Mouse (Mus musculus) liver, embryonic 13.5 days (tissue): ENCODE measurements at regions not wholly inside any gene's neighbourhood (a gene's known extent, or its start where the extent isn't known, plus 50 kb on each side); places are given as distances from the start of the nearest gene placed in this dataset.

Experiments used
- ATAC-seq: fragments of 200-750 bp; cut with Nextera tagmentation; 2 replicates; pipeline ENCODE4 v1.8.0; 2017; ENCODE audit warnings: low read depth, mild to moderate bottlenecking, moderate number of reproducible peaks, moderate library complexity
- DNase-seq: peaks from one replicate; pipeline ENCODE4 v3.0.0; 2022
- H3K27ac ChIP-seq: fragments of 300-500 bp; sonication (generic); 2 replicates; pipeline ENCODE4 v1.5.1; 2015; ENCODE audit warnings: moderate library complexity, mild to moderate bottlenecking, inconsistent platforms
- H3K27me3 ChIP-seq: fragments of 300-500 bp; sonication (generic); 2 replicates; pipeline ENCODE4 v1.6.1; 2015; ENCODE audit warnings: mild to moderate bottlenecking, inconsistent platforms
- H3K36me3 ChIP-seq: fragments of 300-500 bp; sonication (generic); 2 replicates; pipeline ENCODE4 v1.6.1; 2015; ENCODE audit warnings: mild to moderate bottlenecking, inconsistent platforms
- H3K4me1 ChIP-seq: fragments of 300-500 bp; sonication (generic); replicated peaks from 2 replicates; pipeline ENCODE4 v1.6.1; 2015; ENCODE audit warnings: inconsistent platforms
- H3K4me2 ChIP-seq: fragments of 300-500 bp; sonication (generic); 2 replicates; pipeline ENCODE4 v1.6.1; 2015; ENCODE audit warnings: inconsistent platforms, mild to moderate bottlenecking, moderate library complexity
- H3K4me3 ChIP-seq: fragments of 300-500 bp; sonication (generic); replicated peaks from 2 replicates; pipeline ENCODE4 v1.5.1; 2015; ENCODE audit warnings: mild to moderate bottlenecking, inconsistent platforms
- H3K9ac ChIP-seq: fragments of 300-500 bp; sonication (generic); 2 replicates; pipeline ENCODE4 v1.6.1; 2015; ENCODE audit warnings: mild to moderate bottlenecking, inconsistent platforms
- H3K9me3 ChIP-seq: fragments of 300-500 bp; sonication (generic); replicated peaks from 2 replicates; pipeline ENCODE4 v1.6.1; 2016; ENCODE audit warnings: inconsistent platforms
- WGBS: fragments of 180-500 bp; shearing (Covaris S2); methylation state at CpG from one replicate; pipeline ENCODE4 v1.1.7; 2015; ENCODE audit not compliant: insufficient replicate concordance; 5-methylcytosine and 5-hydroxymethylcytosine counted together

DNA sequence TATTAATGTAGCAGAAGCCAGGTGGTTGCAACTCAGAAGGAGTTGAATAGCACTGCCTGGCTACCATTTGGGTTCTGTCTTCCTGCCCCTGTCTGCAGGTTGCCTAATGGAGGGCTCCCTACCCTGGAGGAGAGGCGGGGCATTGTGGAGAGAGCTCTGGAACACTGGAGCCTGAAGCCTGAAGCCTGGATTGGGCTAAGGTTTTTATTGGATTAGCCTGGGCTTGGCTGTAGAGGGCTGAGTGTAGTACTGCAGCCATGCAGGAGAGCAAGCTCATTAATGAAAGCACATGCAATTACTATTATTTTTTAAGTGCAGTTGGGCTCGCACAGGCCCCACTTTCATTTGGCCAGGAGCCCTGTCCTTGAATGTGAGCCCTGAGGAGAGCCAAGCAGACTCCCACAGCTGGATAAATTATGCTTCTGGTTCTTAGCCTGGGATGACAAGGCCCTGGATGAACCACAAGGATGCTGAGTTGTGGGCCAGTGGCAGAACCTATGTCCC is 145.1 kb downstream of the Abhd5 start:
- Histone ChIP-seq H3K27me3 (no peaks in the 10 kb centered on the region), H3K4me2 (no peak overlapping the region), H3K4me1 (no peaks in the 10 kb centered on the region), H3K4me3 (no peak overlapping the region), H3K9me3 (no peaks in the 10 kb centered on the region), H3K9ac (no peak overlapping the region), H3K27ac (no peak overlapping the region), H3K36me3 (no peaks in the 10 kb centered on the region)
- no peak for ATAC-seq
- 64% methylated on average over 2 of the region's 2 CpGs for WGBS
- DNase-seq, result no peak

DNA sequence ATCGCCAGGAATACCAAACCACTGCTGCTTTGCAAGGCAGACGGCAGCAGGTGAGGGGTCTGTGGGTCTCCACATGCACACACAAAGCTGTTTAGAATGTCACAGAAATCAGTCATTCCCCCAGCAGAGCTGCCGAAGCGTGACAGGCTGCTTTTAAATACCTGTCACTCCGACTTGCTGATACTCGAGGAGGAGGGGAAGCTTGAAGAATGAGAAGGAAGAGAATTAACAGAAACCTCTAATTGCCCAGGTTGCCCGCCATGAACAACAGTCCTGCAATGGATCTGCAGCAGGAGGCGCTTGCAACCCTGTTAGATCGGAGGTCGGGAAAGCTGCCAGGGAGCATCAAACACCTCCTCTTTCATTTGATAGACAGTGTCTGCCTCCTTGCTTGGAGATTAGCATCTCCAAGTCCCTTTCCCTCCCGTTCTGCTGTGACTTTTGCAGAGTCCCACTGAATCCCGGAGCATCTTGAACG is 150.5 kb downstream of the Abhd5 start:
- Histone ChIP-seq H3K4me3 (no peak overlapping the region), H3K36me3 (no peaks in the 10 kb centered on the region), H3K27me3 (no peaks in the 10 kb centered on the region), H3K4me2 (no peak overlapping the region), H3K9ac (no peak overlapping the region), H3K4me1 (no peaks in the 10 kb centered on the region), H3K27ac (no peak overlapping the region), H3K9me3 (no peaks in the 10 kb centered on the region)
- 51% methylated on average over 13 of the region's 13 CpGs for WGBS
- ATAC-seq (no peak), DNase-seq (no peak)

DNA sequence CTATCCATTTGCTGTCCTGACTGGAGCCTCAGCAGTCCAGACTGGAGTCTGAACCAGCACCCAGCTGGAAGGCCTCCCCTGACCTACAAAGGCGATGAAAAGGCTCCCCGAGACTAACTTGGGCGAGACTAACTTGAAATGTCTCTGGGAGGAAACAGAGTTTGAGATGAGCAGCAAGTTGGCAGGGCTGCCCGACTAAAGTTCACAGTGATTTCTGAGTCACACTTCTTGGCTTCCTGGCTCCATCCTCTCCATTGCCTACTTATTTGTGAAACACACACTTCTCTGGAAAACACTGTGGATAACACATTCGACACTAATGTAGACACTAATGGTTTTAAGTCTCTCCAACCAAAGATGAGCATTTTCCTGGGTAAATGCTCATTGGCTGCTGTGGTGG is 170.2 kb downstream of the Abhd5 start:
- H3K4me1 ChIP-seq, result no peaks in the 10 kb centered on the region
- no peaks in the 10 kb centered on the region for H3K27me3 ChIP-seq
- WGBS, result 29% methylated on average over 5 of the region's 5 CpGs
- no peak overlapping the region for H3K27ac ChIP-seq
- no peak overlapping the region for H3K4me3 ChIP-seq
- ATAC-seq (no peak), DNase-seq (no peak)
- no peaks in the 10 kb centered on the region for H3K9me3 ChIP-seq
- no peak overlapping the region for H3K4me2 ChIP-seq
- no peak overlapping the region for H3K9ac ChIP-seq
- H3K36me3 ChIP-seq, result no peaks in the 10 kb centered on the region

- WGBS, result 48% methylated on average over 10 of the region's 10 CpGs
- no peak for ATAC-seq
- no peaks in the 10 kb centered on the region for H3K4me1 ChIP-seq
Measured at GRCm38 (mm10) chr9:122525621-122526055, 174.2 kb downstream of the Abhd5 start.

DNA sequence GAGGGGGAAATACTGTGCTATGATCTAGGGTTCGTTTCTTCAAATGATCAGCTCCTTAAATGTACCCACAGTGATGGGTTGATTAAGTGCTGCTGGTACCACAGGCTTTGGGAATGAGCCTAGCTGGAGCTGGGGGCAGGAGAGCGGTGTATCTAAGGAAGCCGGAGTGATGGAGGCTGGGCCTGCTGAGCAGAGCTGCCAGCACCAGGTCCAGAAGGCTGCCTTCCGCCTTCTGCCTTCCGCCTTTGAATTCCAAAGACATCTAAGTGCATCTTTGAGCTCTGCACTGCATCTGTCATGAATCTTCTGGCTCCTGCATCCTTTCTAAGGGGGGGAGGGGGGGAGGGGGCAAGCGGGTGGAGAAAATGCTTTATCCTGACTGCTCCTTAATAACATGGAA is 176.9 kb downstream of the Abhd5 start:
- Histone ChIP-seq H3K27me3 (no peaks in the 10 kb centered on the region), H3K36me3 (no peaks in the 10 kb centered on the region), H3K4me2 (no peak overlapping the region), H3K27ac (no peak overlapping the region), H3K9ac (no peak overlapping the region), H3K4me3 (no peak overlapping the region), H3K4me1 (no peaks in the 10 kb centered on the region), H3K9me3 (no peaks in the 10 kb centered on the region)
- no peak for DNase-seq
- no peak for ATAC-seq
- 60% methylated on average over 6 of the region's 6 CpGs for WGBS

More at GRCm38 (mm10) chr9:122525621-122526055, 174.2 kb downstream of the Abhd5 start:
- Histone ChIP-seq H3K9me3 (no peaks in the 10 kb centered on the region), H3K9ac (no peak overlapping the region), H3K27ac (no peak overlapping the region), H3K36me3 (no peaks in the 10 kb centered on the region), H3K4me3 (no peak overlapping the region), H3K27me3 (no peaks in the 10 kb centered on the region), H3K4me2 (no peak overlapping the region)
- DNase-seq, result no peak

GRCm38 (mm10) chr9:122529721-122530120 is 178.3 kb downstream of the Abhd5 start:
- Histone ChIP-seq H3K4me1 (no peaks in the 10 kb centered on the region), H3K27me3 (no peaks in the 10 kb centered on the region), H3K9me3 (no peaks in the 10 kb centered on the region), H3K4me3 (no peak overlapping the region), H3K27ac (no peak overlapping the region), H3K4me2 (no peak overlapping the region), H3K36me3 (no peaks in the 10 kb centered on the region), H3K9ac (no peak overlapping the region)
- DNase-seq, result no peak
- ATAC-seq, result no peak

- WGBS, result 64% methylated on average over 2 of the region's 2 CpGs
Measured at GRCm38 (mm10) chr9:122531806-122532205, 180.4 kb downstream of the Abhd5 start.

DNA sequence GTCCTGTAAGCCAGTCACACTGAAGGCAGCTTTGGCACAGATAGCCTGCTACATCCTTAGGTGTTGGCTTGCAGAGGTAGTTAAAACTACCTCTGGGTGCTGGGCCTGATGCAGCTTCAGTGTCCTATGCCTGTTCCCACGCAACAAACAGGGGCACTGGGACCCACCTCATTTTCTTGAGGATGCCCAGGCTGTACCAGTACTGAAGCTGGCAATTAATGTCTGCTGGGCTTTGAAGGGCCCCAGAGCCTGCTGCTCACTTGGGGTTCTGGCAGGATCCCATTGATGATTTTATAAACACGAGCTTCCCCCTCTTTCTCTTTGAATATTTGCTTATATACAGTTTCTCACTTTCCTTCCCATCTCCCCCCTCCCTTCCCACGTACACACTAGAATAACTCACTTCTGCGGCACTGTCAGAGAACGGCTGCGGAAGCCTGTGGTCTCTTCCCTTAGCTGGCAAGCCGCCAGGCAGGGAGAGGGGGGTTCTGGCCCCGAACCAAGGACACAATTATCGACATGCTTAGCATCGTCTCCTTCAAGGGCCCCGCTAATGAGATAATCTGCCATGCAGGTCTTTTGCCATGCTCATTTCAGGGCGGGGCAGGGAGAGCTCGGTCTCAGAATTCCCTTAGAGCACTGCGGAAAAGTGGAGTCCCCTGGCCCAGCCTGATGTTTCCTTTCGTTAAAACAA is 182.9 kb downstream of the Abhd5 start:
- Histone ChIP-seq H3K4me1 (no peaks in the 10 kb centered on the region), H3K27ac (no peak overlapping the region), H3K4me2 (no peak overlapping the region), H3K4me3 (no peak overlapping the region), H3K9ac (no peak overlapping the region), H3K9me3 (no peaks in the 10 kb centered on the region), H3K27me3 (no peaks in the 10 kb centered on the region), H3K36me3 (no peaks in the 10 kb centered on the region)
- WGBS, result 48% methylated on average over 15 of the region's 15 CpGs
- ATAC-seq, result no peak
- no peak for DNase-seq

More at GRCm38 (mm10) chr9:122531806-122532205, 180.4 kb downstream of the Abhd5 start:
- no peaks in the 10 kb centered on the region for H3K36me3 ChIP-seq
- no peaks in the 10 kb centered on the region for H3K9me3 ChIP-seq
- no peak overlapping the region for H3K4me2 ChIP-seq
- ATAC-seq, result no peak
- H3K27me3 ChIP-seq, result no peaks in the 10 kb centered on the region
- H3K4me3 ChIP-seq, result no peak overlapping the region
- H3K4me1 ChIP-seq, result no peaks in the 10 kb centered on the region
- DNase-seq, result no peak
- no peak overlapping the region for H3K9ac ChIP-seq
- no peak overlapping the region for H3K27ac ChIP-seq

DNA sequence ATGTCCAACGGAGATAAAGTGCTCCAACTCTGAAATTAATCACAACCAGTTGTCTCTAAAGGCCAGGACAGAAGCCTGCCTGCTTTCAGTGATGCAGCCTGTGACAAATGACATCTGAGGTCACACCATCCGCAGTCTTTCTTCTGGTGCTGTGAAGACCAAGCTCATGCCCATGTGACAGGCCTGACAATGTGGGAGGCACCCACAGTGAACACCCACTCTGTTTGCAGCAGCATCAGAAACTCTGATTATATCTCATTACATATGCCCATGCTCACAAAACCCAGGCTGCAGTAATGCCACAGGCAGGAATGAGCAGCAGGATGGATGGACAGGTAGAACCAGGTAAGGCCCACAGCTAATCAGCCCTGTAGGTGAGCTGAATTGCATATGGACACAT is 183.6 kb downstream of the Abhd5 start:
- Histone ChIP-seq H3K9ac (no peak overlapping the region), H3K4me1 (no peaks in the 10 kb centered on the region), H3K9me3 (no peaks in the 10 kb centered on the region), H3K4me3 (no peak overlapping the region), H3K27ac (no peak overlapping the region), H3K36me3 (no peaks in the 10 kb centered on the region), H3K27me3 (no peaks in the 10 kb centered on the region), H3K4me2 (no peak overlapping the region)
- WGBS, result 62% methylated on average over 2 of the region's 2 CpGs
- no peak for DNase-seq
- ATAC-seq, result no peak

DNA sequence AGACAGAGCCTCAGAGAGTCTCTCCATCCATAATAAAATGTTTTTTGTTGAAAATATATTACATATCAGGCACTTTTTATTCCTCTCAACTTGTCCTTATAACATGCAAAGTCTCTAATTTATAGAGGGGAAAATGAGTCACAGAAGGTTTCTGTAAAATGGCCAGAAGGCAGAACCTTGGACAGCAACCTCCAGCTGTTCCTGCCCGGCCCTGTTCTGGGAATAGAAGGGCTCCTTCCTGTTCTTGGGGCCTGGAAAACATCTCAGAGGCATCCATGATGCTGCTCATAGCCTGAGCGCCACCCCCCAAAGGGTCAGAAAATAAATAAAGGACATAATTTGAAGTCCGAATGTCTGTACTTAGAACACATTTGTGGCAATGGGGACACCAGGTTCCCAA is 188.7 kb downstream of the Abhd5 start:
- H3K9ac ChIP-seq, result no peak overlapping the region
- DNase-seq (no peak), ATAC-seq (no peak)
- no peaks in the 10 kb centered on the region for H3K9me3 ChIP-seq
- WGBS, result 28% methylated on average over 3 of the region's 3 CpGs
- no peaks in the 10 kb centered on the region for H3K4me1 ChIP-seq
- H3K4me3 ChIP-seq, result no peak overlapping the region
- H3K36me3 ChIP-seq, result no peaks in the 10 kb centered on the region
- H3K27me3 ChIP-seq, result no peaks in the 10 kb centered on the region
- no peak overlapping the region for H3K4me2 ChIP-seq
- H3K27ac ChIP-seq, result no peak overlapping the region

DNA sequence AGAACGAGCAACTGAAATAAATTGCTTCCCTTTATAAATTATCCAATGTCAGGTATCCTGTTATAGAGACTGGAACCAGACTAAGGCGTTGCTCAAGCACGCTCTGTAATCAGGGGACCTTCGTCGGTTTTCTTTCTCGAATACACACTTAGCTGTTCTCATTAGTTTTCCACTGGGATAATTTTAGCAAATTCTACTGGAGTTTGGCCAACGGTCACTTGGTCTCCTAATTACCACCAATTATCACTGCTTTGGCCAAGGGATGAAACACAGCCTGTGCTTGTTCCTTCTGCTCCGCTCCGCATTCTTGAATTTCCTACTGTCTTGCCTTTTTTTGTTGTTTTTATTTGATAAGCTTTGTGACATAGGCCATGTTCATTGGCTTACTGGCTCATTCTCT is 191.1 kb upstream of the Topaz1 start:
- ATAC-seq (no peak), DNase-seq (no peak)
- Histone ChIP-seq H3K4me2 (no peak overlapping the region), H3K4me1 (no peaks in the 10 kb centered on the region), H3K9me3 (no peaks in the 10 kb centered on the region), H3K9ac (no peak overlapping the region), H3K27ac (no peak overlapping the region), H3K27me3 (no peaks in the 10 kb centered on the region), H3K4me3 (no peak overlapping the region), H3K36me3 (no peaks in the 10 kb centered on the region)
- WGBS, result 70% methylated on average over 9 of the region's 9 CpGs

DNA sequence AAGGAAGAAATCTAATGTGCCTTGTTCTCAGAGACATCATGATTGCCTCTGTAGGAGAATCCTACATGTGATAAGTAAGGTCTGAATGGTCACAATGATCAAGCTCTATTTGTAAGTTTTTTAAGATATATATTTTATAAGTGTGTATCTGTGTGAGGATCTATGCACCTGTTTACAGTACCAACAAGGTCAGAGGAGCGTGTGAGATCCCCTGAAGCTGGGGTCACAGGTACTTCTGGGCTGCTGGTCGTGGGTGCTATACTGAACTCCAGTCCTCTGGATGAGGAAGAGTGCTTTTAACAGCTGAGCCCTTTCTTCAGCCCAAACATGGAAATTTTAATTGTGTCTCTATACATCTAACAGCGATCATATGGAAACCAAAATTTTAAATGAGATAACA is 181.1 kb upstream of the Topaz1 start:
- Histone ChIP-seq H3K9me3 (no peaks in the 10 kb centered on the region), H3K9ac (no peak overlapping the region), H3K27ac (no peak overlapping the region), H3K4me2 (no peak overlapping the region), H3K36me3 (no peaks in the 10 kb centered on the region), H3K4me1 (no peaks in the 10 kb centered on the region), H3K4me3 (no peak overlapping the region), H3K27me3 (peaks cover 65% of the 10 kb centered on the region)
- DNase-seq, result no peak
- whole genome bisulfite sequencing, result 32% methylated on average over 3 of the region's 3 CpGs
- no peak for ATAC-seq
